Mouse (Mus musculus) lung, embryonic 16.5 days (tissue): ENCODE measurements at regions not wholly inside any gene's neighbourhood (a gene's known extent, or its start where the extent isn't known, plus 50 kb on each side); places are given as distances from the start of the nearest gene placed in this dataset.

Experiments used
- ATAC-seq: fragments of 200-750 bp; cut with Nextera tagmentation; 2 replicates; pipeline ENCODE4 v1.8.0; 2017; ENCODE audit warnings: low read depth, mild to moderate bottlenecking, moderate library complexity
- H3K27ac ChIP-seq: fragments of 300-500 bp; sonication (generic); 2 replicates; pipeline ENCODE4 v1.5.1; 2014; ENCODE audit warnings: mild to moderate bottlenecking, control low read depth, low read length
- H3K27me3 ChIP-seq: fragments of 300-500 bp; sonication (generic); 2 replicates; pipeline ENCODE4 v1.6.1; 2014; ENCODE audit warnings: low read depth, low read length, mixed read lengths; ENCODE audit not compliant: control insufficient read depth, insufficient read depth
- H3K36me3 ChIP-seq: fragments of 300-500 bp; sonication (generic); 2 replicates; pipeline ENCODE4 v1.6.1; 2014; ENCODE audit warnings: low read length; ENCODE audit not compliant: control insufficient read depth, insufficient read depth
- H3K4me1 ChIP-seq: fragments of 300-500 bp; sonication (generic); replicated peaks from 2 replicates; pipeline ENCODE4 v1.6.1; 2014; ENCODE audit warnings: low read length, mixed read lengths; ENCODE audit not compliant: control insufficient read depth, insufficient read depth
- H3K4me2 ChIP-seq: fragments of 300-500 bp; sonication (generic); 2 replicates; pipeline ENCODE4 v1.6.1; 2014; ENCODE audit warnings: low read depth, low read length, control low read depth
- H3K4me3 ChIP-seq: fragments of 300-500 bp; sonication (generic); 2 replicates; pipeline ENCODE4 v1.5.1; 2014; ENCODE audit warnings: mild to moderate bottlenecking, low read length, control low read depth
- H3K9ac ChIP-seq: fragments of 300-500 bp; sonication (generic); 2 replicates; pipeline ENCODE4 v1.6.1; 2014; ENCODE audit warnings: low read length, control low read depth
- H3K9me3 ChIP-seq: fragments of 300-500 bp; sonication (generic); 2 replicates; pipeline ENCODE4 v1.6.1; 2016; ENCODE audit warnings: low read length; ENCODE audit not compliant: control insufficient read depth
- WGBS: fragments of 180-500 bp; shearing (Covaris S2); extraction: QIAGEN DNeasy Blood & Tissue Kit; methylation state at CpG from one replicate; pipeline ENCODE4 v1.1.7; 2014; 5-methylcytosine and 5-hydroxymethylcytosine counted together

DNA sequence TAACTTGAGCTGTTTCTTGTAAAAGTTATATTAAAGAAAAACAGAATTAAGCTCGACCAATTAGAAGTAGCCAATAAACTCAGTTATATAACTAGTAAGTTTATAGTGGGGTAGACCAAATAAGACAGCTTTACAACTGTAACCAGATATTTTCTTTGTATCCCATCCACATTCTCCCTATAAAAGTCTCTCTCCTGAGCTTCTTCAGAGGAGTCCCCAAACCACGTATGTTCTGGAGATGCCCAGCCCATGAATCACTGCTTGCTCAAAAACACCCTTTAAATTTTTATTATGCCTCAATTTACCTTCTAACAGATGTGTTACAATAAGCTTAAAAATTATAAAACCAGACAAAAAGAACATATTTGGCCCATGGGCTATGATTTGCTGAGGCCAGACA, 270.1 kb downstream of the Ccdc91 start:
- 82% methylated on average over 2 of the region's 2 CpGs for WGBS
- Histone ChIP-seq H3K27ac (no peak overlapping the region), H3K4me3 (no peak overlapping the region), H3K9me3 (no peaks in the 10 kb centered on the region), H3K4me2 (no peak overlapping the region), H3K27me3 (no peaks in the 10 kb centered on the region), H3K4me1 (no peaks in the 10 kb centered on the region), H3K9ac (no peak overlapping the region), H3K36me3 (no peaks in the 10 kb centered on the region)
- no peak for ATAC-seq

DNA sequence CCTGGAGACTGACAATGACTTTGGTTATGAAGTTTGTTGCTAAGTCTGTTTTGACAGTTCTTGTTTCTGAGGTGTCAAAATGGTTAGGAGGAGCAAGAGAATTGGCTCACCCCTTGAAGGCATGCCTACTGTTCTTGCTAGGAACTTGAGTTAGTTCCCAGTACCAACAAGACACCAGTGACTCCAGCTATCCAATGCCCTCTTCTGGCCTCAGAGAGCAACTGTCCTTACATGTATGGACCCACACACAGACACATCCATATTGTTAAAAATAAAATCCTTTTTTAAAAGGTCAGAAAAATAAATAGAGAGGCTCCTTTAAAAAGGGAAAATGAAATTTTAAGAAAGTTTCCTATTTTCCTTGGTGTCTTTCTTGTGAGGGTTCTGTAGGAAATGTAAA, 272.3 kb downstream of the Ccdc91 start:
- Histone ChIP-seq H3K9ac (no peak overlapping the region), H3K4me3 (no peak overlapping the region), H3K9me3 (no peaks in the 10 kb centered on the region), H3K36me3 (no peaks in the 10 kb centered on the region), H3K4me2 (no peak overlapping the region), H3K27ac (no peak overlapping the region), H3K27me3 (no peaks in the 10 kb centered on the region), H3K4me1 (no peaks in the 10 kb centered on the region)
- no peak for ATAC-seq

DNA sequence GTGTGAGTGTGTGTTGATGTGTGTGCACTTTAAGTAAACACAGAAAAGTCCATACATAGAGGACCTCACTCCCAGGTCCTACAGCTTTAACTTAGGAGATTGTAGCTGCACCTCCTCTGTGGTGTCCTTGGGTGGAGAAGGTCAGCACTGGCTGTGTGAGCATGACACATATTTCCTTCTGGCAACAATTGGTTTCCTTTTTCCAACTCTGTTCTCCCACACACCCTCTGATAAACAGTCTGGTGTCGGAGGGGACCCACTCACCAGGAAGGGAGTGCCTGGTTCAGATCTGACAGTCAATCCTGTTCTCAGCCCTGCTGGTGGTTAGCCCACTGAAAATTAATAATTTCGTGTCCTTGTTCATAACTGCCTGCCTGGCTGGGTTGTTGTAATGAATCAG, 276.7 kb downstream of the Ccdc91 start:
- H3K27me3 ChIP-seq: no peaks in the 10 kb centered on the region
- H3K4me3 ChIP-seq: no peak overlapping the region
- no peak overlapping the region for H3K27ac ChIP-seq
- H3K4me1 ChIP-seq: no peaks in the 10 kb centered on the region
- 46% methylated on average over 2 of the region's 2 CpGs for WGBS
- no peaks in the 10 kb centered on the region for H3K36me3 ChIP-seq
- ATAC-seq: peak; percentile 43; the same call in 1 of the 2 replicates
- H3K9me3 ChIP-seq: no peaks in the 10 kb centered on the region
- H3K4me2 ChIP-seq: no peak overlapping the region
- H3K9ac ChIP-seq: no peak overlapping the region

DNA sequence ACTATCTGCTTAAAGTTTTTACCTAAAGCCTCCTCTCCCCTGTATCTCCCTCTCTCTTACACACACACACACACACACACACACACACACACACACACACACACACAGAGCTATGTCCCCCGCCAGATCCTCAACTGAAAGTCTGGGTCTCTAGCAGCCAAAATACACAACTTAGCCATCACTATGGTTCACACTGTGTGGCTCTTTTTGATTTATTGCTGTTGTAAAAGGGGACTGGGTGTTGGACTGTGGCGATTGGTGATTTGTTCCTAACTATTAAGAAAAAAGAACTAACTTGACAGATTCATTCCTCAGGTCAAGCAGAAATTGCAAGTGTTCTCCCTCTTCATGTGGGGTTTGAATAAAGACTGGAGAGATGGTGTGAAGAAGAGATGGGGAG, 278.2 kb downstream of the Ccdc91 start:
- H3K4me2 ChIP-seq: no peak overlapping the region
- 75% methylated on average over 2 of the region's 2 CpGs for WGBS
- H3K36me3 ChIP-seq: no peaks in the 10 kb centered on the region
- H3K4me3 ChIP-seq: no peak overlapping the region
- ATAC-seq: no peak
- H3K27ac ChIP-seq: no peak overlapping the region
- H3K4me1 ChIP-seq: no peaks in the 10 kb centered on the region
- no peaks in the 10 kb centered on the region for H3K27me3 ChIP-seq
- H3K9me3 ChIP-seq: no peaks in the 10 kb centered on the region
- H3K9ac ChIP-seq: no peak overlapping the region

DNA sequence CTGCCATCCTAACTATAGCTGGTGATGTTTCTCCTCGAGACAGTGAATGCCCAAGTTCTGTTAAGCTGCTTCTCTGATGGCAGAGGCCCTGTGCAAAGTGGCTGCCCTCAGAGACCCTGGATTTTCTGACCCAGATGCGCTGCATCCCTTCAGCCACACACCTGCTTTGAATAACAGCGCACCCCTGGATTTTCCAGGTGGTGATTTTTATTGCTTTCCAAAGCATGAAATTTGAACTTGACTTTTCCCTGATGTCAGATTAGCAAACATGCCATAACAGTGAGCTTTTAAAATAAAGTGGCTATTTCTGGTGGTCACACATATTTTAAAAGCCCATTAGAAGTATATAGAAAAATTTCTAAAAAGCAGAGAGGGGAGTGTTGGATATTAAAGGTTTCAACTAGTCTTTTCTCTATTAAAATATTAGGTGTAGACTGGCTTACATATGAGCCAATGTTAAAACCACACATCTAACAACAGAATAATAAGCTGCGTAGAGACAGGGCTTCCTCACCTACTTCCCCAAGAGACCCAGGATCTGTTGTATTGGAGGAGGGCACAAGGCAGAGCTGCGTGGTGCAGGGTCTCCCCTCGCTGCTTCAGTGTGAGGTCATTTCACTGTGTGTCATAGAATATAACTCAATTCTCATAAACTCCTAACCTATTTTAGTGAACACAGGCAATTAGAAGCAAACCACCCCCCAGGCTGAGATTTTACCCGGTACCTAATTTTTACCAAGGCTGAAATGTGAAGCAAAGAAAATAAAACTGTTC, 280.3 kb downstream of the Ccdc91 start:
- Histone ChIP-seq H3K9ac (no peak overlapping the region), H3K9me3 (no peaks in the 10 kb centered on the region), H3K27me3 (no peaks in the 10 kb centered on the region), H3K4me2 (no peak overlapping the region), H3K36me3 (no peaks in the 10 kb centered on the region), H3K27ac (no peak overlapping the region), H3K4me1 (no peaks in the 10 kb centered on the region), H3K4me3 (no peak overlapping the region)
- WGBS: 81% methylated on average over 7 of the region's 7 CpGs
- ATAC-seq: no peak

GRCm38 (mm10) chr6:147759485-147759884, 283.9 kb downstream of the Ccdc91 start:
- H3K27ac ChIP-seq: no peak overlapping the region

GRCm38 (mm10) chr6:147760113-147760512, 284.5 kb downstream of the Ccdc91 start:
- no peak for ATAC-seq
- WGBS: 52% methylated on average over 2 of the region's 2 CpGs
- H3K4me1 ChIP-seq: no peaks in the 10 kb centered on the region
- no peak overlapping the region for H3K9ac ChIP-seq
- no peaks in the 10 kb centered on the region for H3K27me3 ChIP-seq
- H3K4me2 ChIP-seq: no peak overlapping the region
- no peaks in the 10 kb centered on the region for H3K36me3 ChIP-seq
- no peak overlapping the region for H3K4me3 ChIP-seq
- H3K9me3 ChIP-seq: no peaks in the 10 kb centered on the region
- no peak overlapping the region for H3K27ac ChIP-seq

More at GRCm38 (mm10) chr6:147759485-147759884, 283.9 kb downstream of the Ccdc91 start:
- Histone ChIP-seq H3K4me2 (no peak overlapping the region), H3K4me1 (no peaks in the 10 kb centered on the region), H3K9ac (no peak overlapping the region), H3K4me3 (no peak overlapping the region), H3K9me3 (no peaks in the 10 kb centered on the region), H3K36me3 (no peaks in the 10 kb centered on the region), H3K27me3 (no peaks in the 10 kb centered on the region)
- 71% methylated on average over 7 of the region's 7 CpGs for WGBS
- ATAC-seq: no peak

- 46% methylated on average over 1 of the region's 1 CpGs for WGBS
- Histone ChIP-seq H3K9ac (no peak overlapping the region), H3K4me1 (no peaks in the 10 kb centered on the region), H3K36me3 (no peaks in the 10 kb centered on the region), H3K27me3 (no peaks in the 10 kb centered on the region), H3K27ac (no peak overlapping the region), H3K4me3 (no peak overlapping the region), H3K9me3 (no peaks in the 10 kb centered on the region), H3K4me2 (no peak overlapping the region)
- ATAC-seq: no peak
These were observed 281.8 kb upstream of the Far2 start for GRCm38 (mm10) chr6:147765241-147765640.

GRCm38 (mm10) chr6:147769180-147769579, 277.9 kb upstream of the Far2 start:
- H3K4me1 ChIP-seq: no peaks in the 10 kb centered on the region
- H3K36me3 ChIP-seq: no peaks in the 10 kb centered on the region
- H3K9me3 ChIP-seq: no peaks in the 10 kb centered on the region
- no peak overlapping the region for H3K4me2 ChIP-seq
- no peak overlapping the region for H3K9ac ChIP-seq
- no peak overlapping the region for H3K4me3 ChIP-seq
- no peak for ATAC-seq
- no peak overlapping the region for H3K27ac ChIP-seq
- WGBS: 76% methylated on average over 5 of the region's 5 CpGs
- H3K27me3 ChIP-seq: no peaks in the 10 kb centered on the region

GRCm38 (mm10) chr6:147770034-147770433, 277.0 kb upstream of the Far2 start:
- no peak overlapping the region for H3K27ac ChIP-seq
- H3K4me1 ChIP-seq: no peaks in the 10 kb centered on the region
- no peak overlapping the region for H3K4me3 ChIP-seq
- no peaks in the 10 kb centered on the region for H3K27me3 ChIP-seq
- no peak for ATAC-seq
- H3K9ac ChIP-seq: no peak overlapping the region
- no peak overlapping the region for H3K4me2 ChIP-seq
- H3K9me3 ChIP-seq: no peaks in the 10 kb centered on the region
- no peaks in the 10 kb centered on the region for H3K36me3 ChIP-seq
